Mouse (Mus musculus) MEL-GATA-1-ER (cell line): ENCODE measurements around the gene Rnf157.

ENCODE experiments used
- DNase-seq: peaks from one replicate; pipeline ENCODE4 v3.0.0-alpha.2; 2012; ENCODE audit warnings: low read depth; ENCODE audit errors: extremely low read depth

Rnf157 gene

GRCm38 (mm10) chr11:116337531-116337930 lies 75.3 kb downstream of the Rnf157 start:
- no peak for DNase-seq

- DNase-seq = no peak
Measured at GRCm38 (mm10) chr11:116337000-116337399, 75.8 kb downstream of the Rnf157 start.

- DNase-seq = no peak
Measured at GRCm38 (mm10) chr11:116336393-116336792, 76.4 kb downstream of the Rnf157 start.

GRCm38 (mm10) chr11:116335244-116336036 lies 77.4 kb downstream of the Rnf157 start, which contains the start of gene Foxj1:
Gene Foxj1, minus strand, starts transcription at chr11:116335399.
- peak; percentile 58 for DNase-seq

- DNase-seq = no peak
Measured at GRCm38 (mm10) chr11:116334417-116334782, 78.4 kb downstream of the Rnf157 start.

GRCm38 (mm10) chr11:116333526-116334416 lies 79.1 kb downstream of the Rnf157 start:
- DNase-seq = no peak

- DNase-seq = no peak
Measured at GRCm38 (mm10) chr11:116332983-116333270, 79.9 kb downstream of the Rnf157 start.

- DNase-seq = no peak
Measured at GRCm38 (mm10) chr11:116332232-116332982, 80.4 kb downstream of the Rnf157 start.

GRCm38 (mm10) chr11:116330211-116330518 lies 82.7 kb downstream of the Rnf157 start:
- DNase-seq = no peak

GRCm38 (mm10) chr11:116329314-116330210 lies 83.3 kb downstream of the Rnf157 start:
- no peak for DNase-seq

GRCm38 (mm10) chr11:116326963-116327603 lies 85.7 kb downstream of the Rnf157 start:
- no peak for DNase-seq

GRCm38 (mm10) chr11:116318719-116319659 lies 93.8 kb downstream of the Rnf157 start:
- no peak for DNase-seq

GRCm38 (mm10) chr11:116312359-116312758 lies 100.5 kb downstream of the Rnf157 start:
- no peak for DNase-seq

- DNase-seq = no peak
Measured at GRCm38 (mm10) chr11:116311169-116311568, 101.7 kb downstream of the Rnf157 start.

GRCm38 (mm10) chr11:116309601-116310000 lies 103.2 kb downstream of the Rnf157 start:
- DNase-seq = no peak

GRCm38 (mm10) chr11:116307762-116308531 lies 104.9 kb downstream of the Rnf157 start:
- DNase-seq = peak; percentile 98

- DNase-seq = no peak
Measured at GRCm38 (mm10) chr11:116307019-116307725, 105.7 kb downstream of the Rnf157 start, which contains the start of gene Exoc7. Gene Exoc7, minus strand, starts transcription at chr11:116307233.
